Mouse (Mus musculus) left cerebral cortex, adult 8-10 months (tissue): ENCODE measurements around the gene Gm20388. TPM values are rescaled to one million over a fixed set of nuclear protein-coding genes. Genes with fewer than 3 reads are reported as not detected.
A peak's percentile ranks its signal among the peaks of the same experiment; 100 is the strongest.
"Not testable (repeated sequence)": the region's sequence is repeated elsewhere in the genome, so short reads cannot be mapped to it uniquely, and the experiment has no call there.

Experiments used
- DNase-seq, 2 experiments: peaks; one replicate each; pipeline ENCODE4 v3.0.0; 2022; ENCODE audit warnings: low spot score in 2 of 2
- total RNA-seq, 4 experiments: library from RNA; stranded (reverse); gene quantifications; 2 replicates each; pipeline ENCODE4 v1.2.4; 2022

Gene Gm20388
- total RNA-seq, 4 experiments from 2014 or later = 10.4 to 20.8 (median 16.4) TPM

GRCm38 (mm10) chr8:123428343-123428893, 3517.8 kb downstream of the Gm20388 start:
- DNase-seq = no peak

- no peak for DNase-seq
Observed at GRCm38 (mm10) chr8:123428939-123429721, 3518.5 kb downstream of the Gm20388 start.

GRCm38 (mm10) chr8:123429722-123430013, 3519.0 kb downstream of the Gm20388 start:
- DNase-seq = not testable (repeated sequence)

GRCm38 (mm10) chr8:123430936-123431335, 3520.3 kb downstream of the Gm20388 start:
- not testable (repeated sequence) for DNase-seq

GRCm38 (mm10) chr8:123431616-123432365, 3521.2 kb downstream of the Gm20388 start:
- DNase-seq = no peak

- DNase-seq = no peak
Observed at GRCm38 (mm10) chr8:123432381-123432780, 3521.7 kb downstream of the Gm20388 start.

GRCm38 (mm10) chr8:123433241-123433974, 3522.8 kb downstream of the Gm20388 start:
- DNase-seq = not testable (repeated sequence)

GRCm38 (mm10) chr8:123441788-123442187, 3531.1 kb downstream of the Gm20388 start:
- no peak for DNase-seq

GRCm38 (mm10) chr8:123442351-123442750, 3531.7 kb downstream of the Gm20388 start:
- DNase-seq = no peak

- DNase-seq = peak; percentile 90 to 93
Observed at GRCm38 (mm10) chr8:123442871-123443575, 3532.4 kb downstream of the Gm20388 start.

GRCm38 (mm10) chr8:123443576-123443921, 3532.9 kb downstream of the Gm20388 start:
- no peak for DNase-seq

GRCm38 (mm10) chr8:123444131-123444530, 3533.5 kb downstream of the Gm20388 start:
- no peak for DNase-seq

GRCm38 (mm10) chr8:123445981-123446380, 3535.3 kb downstream of the Gm20388 start:
- DNase-seq = no peak

GRCm38 (mm10) chr8:123446799-123447198, 3536.2 kb downstream of the Gm20388 start:
- DNase-seq = no peak

GRCm38 (mm10) chr8:123450783-123451182, 3540.1 kb downstream of the Gm20388 start:
- DNase-seq = no peak

GRCm38 (mm10) chr8:123451747-123452146, 3541.1 kb downstream of the Gm20388 start:
- not testable (repeated sequence) for DNase-seq

GRCm38 (mm10) chr8:123452149-123452548, 3541.5 kb downstream of the Gm20388 start:
- no peak for DNase-seq

- no peak for DNase-seq
Observed at GRCm38 (mm10) chr8:123453291-123453690, 3542.7 kb downstream of the Gm20388 start.

- no peak for DNase-seq
Observed at GRCm38 (mm10) chr8:123453951-123454350, 3543.3 kb downstream of the Gm20388 start.

GRCm38 (mm10) chr8:123454559-123454958, 3543.9 kb downstream of the Gm20388 start:
- DNase-seq = no peak

GRCm38 (mm10) chr8:123463651-123464050, 3553.0 kb downstream of the Gm20388 start:
- DNase-seq = no peak
